Comparison of ENCODE assay signal across 14 mouse cellular contexts in the genomic region with DNA sequence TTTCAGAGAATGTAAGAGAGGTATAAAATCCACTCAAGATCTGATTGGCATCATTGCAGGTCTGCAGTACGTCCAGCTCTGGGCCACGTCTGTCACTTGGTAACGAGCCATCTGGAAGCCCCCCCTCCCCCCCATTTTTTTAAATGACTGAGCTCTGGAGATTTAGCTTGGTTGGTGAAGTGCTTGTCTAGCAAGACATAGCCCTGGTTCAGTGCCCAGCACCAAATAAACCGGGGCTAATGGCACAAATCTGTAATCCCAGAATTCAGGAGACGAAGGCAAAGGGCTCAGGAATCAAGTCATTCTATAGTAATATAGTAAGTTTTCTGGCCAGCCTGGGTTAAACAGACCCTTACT.
DNase-seq lines count a peak whose midpoint lies in the region; ATAC-seq lines count a peak whose summit lies in the region.
"Had no signal": no experiment of that assay in that cellular context is flagged by ENCODE, and none has a peak within 500 bp of the region (broad histone marks: within the 10 kb centered on the region; RNA-seq: fewer than 3 reads in every experiment).

No protein-coding gene starts in this region.

- no peaks in the 10 kb centered on the region for H3K9me3 ChIP-seq in forebrain, embryonic 13.5 days (replicated peaks)
- no peaks in the 10 kb centered on the region for H3K9me3 ChIP-seq in forebrain, embryonic 11.5 days (ENCODE audit: control insufficient read depth, low read length)
- no peaks in the 10 kb centered on the region for H3K9me3 ChIP-seq in hindbrain, embryonic 14.5 days (ENCODE audit: control insufficient read depth, low read length)
- no peaks in the 10 kb centered on the region for H3K9me3 ChIP-seq in hindbrain, embryonic 13.5 days
- no peaks in the 10 kb centered on the region for H3K9me3 ChIP-seq in neural tube, embryonic 13.5 days
- H3K9me3 ChIP-seq: embryonic facial prominence, embryonic 12.5 days had no signal

- H3K9ac ChIP-seq in forebrain, embryonic 13.5 days: no peak overlapping the region
- no peak overlapping the region for H3K9ac ChIP-seq in forebrain, embryonic 11.5 days (ENCODE audit: low read length)
- H3K9ac ChIP-seq in hindbrain, embryonic 14.5 days: no peak overlapping the region
- H3K9ac ChIP-seq in hindbrain, embryonic 13.5 days: no peak overlapping the region
- no peak overlapping the region for H3K9ac ChIP-seq in neural tube, embryonic 13.5 days
- H3K9ac ChIP-seq: embryonic facial prominence, embryonic 12.5 days had no signal

- H3K36me3 ChIP-seq in forebrain, embryonic 13.5 days (ENCODE audit: poor library complexity, severe bottlenecking): no peaks in the 10 kb centered on the region
- no peaks in the 10 kb centered on the region for H3K36me3 ChIP-seq in forebrain, embryonic 11.5 days (ENCODE audit: control insufficient read depth, insufficient read depth, low read length)
- no peaks in the 10 kb centered on the region for H3K36me3 ChIP-seq in hindbrain, embryonic 14.5 days (replicated peaks; ENCODE audit: control insufficient read depth, insufficient read depth)
- no peaks in the 10 kb centered on the region for H3K36me3 ChIP-seq in hindbrain, embryonic 13.5 days
- H3K36me3 ChIP-seq in neural tube, embryonic 13.5 days: no peaks in the 10 kb centered on the region
- H3K36me3 ChIP-seq: embryonic facial prominence, embryonic 12.5 days had no signal

- peak; percentile 42; the same call in 1 of the 2 replicates for ATAC-seq in forebrain, embryonic 13.5 days
- ATAC-seq in forebrain, embryonic 11.5 days (replicated peaks; ENCODE audit: low FRiP score): no peak
- ATAC-seq in hindbrain, embryonic 14.5 days (ENCODE audit: low FRiP score): no peak
- ATAC-seq in hindbrain, embryonic 13.5 days (ENCODE audit: low FRiP score): no peak
- 0 out of 2 replicates have a peak, but pooled peaks have one; percentile 52 for ATAC-seq in neural tube, embryonic 13.5 days (ENCODE audit: low read depth)

- no peaks in the 10 kb centered on the region for H3K27me3 ChIP-seq in forebrain, embryonic 13.5 days
- no peaks in the 10 kb centered on the region for H3K27me3 ChIP-seq in forebrain, embryonic 11.5 days (ENCODE audit: control insufficient read depth, insufficient read depth, low read length)
- no peaks in the 10 kb centered on the region for H3K27me3 ChIP-seq in hindbrain, embryonic 14.5 days (ENCODE audit: control insufficient read depth, insufficient read depth, low read length)
- H3K27me3 ChIP-seq in hindbrain, embryonic 13.5 days: no peaks in the 10 kb centered on the region
- H3K27me3 ChIP-seq in neural tube, embryonic 13.5 days: no peaks in the 10 kb centered on the region
- H3K27me3 ChIP-seq: CH12.LX; embryonic facial prominence, embryonic 12.5 days had no signal

- H3K4me2 ChIP-seq in forebrain, embryonic 13.5 days: no peak overlapping the region
- H3K4me2 ChIP-seq in forebrain, embryonic 11.5 days (ENCODE audit: low read depth, low read length, severe bottlenecking): no peak overlapping the region
- H3K4me2 ChIP-seq in hindbrain, embryonic 14.5 days (replicated peaks): no peak overlapping the region
- no peak overlapping the region for H3K4me2 ChIP-seq in hindbrain, embryonic 13.5 days
- H3K4me2 ChIP-seq in neural tube, embryonic 13.5 days: no peak overlapping the region
- H3K4me2 ChIP-seq: embryonic facial prominence, embryonic 12.5 days had no signal

- WGBS in forebrain, embryonic 13.5 days: 43% methylated on average over 5 of the region's 5 CpGs
- WGBS in forebrain, embryonic 11.5 days: 77% methylated on average over 5 of the region's 5 CpGs
- WGBS in hindbrain, embryonic 14.5 days: 43% methylated on average over 5 of the region's 5 CpGs
- 42% methylated on average over 5 of the region's 5 CpGs for WGBS in hindbrain, embryonic 13.5 days
- WGBS in neural tube, embryonic 13.5 days: 52% methylated on average over 5 of the region's 5 CpGs

- peak overlapping the region; percentile 59 for H3K27ac ChIP-seq in forebrain, embryonic 13.5 days
- no peak overlapping the region for H3K27ac ChIP-seq in forebrain, embryonic 11.5 days (ENCODE audit: low read depth, low read length)
- H3K27ac ChIP-seq in hindbrain, embryonic 14.5 days: peak overlapping the region; percentile 15; the same call in 1 of the 2 replicates
- H3K27ac ChIP-seq in hindbrain, embryonic 13.5 days: no peak overlapping the region
- H3K27ac ChIP-seq in neural tube, embryonic 13.5 days (replicated peaks): no peak overlapping the region
- H3K27ac ChIP-seq: embryonic facial prominence, embryonic 12.5 days; layer of hippocampus, adult 2 months had no signal

- no peak overlapping the region for H3K4me3 ChIP-seq in forebrain, embryonic 13.5 days
- H3K4me3 ChIP-seq in forebrain, embryonic 11.5 days (ENCODE audit: low read depth, low read length): no peak overlapping the region
- no peak overlapping the region for H3K4me3 ChIP-seq in hindbrain, embryonic 14.5 days (replicated peaks; ENCODE audit: low read length)
- no peak overlapping the region for H3K4me3 ChIP-seq in hindbrain, embryonic 13.5 days
- H3K4me3 ChIP-seq in neural tube, embryonic 13.5 days: no peak overlapping the region
- H3K4me3 ChIP-seq: embryonic facial prominence, embryonic 12.5 days; layer of hippocampus, adult 2 months had no signal

- peaks cover 38% of the 10 kb centered on the region for H3K4me1 ChIP-seq in forebrain, embryonic 13.5 days
- H3K4me1 ChIP-seq in forebrain, embryonic 11.5 days (replicated peaks; ENCODE audit: control insufficient read depth, insufficient read depth, low read length): peaks cover 3% of the 10 kb centered on the region; the same call in 1 of the 2 replicates
- H3K4me1 ChIP-seq in hindbrain, embryonic 14.5 days (replicated peaks; ENCODE audit: control insufficient read depth, insufficient read depth, low read length): peaks cover 13% of the 10 kb centered on the region
- H3K4me1 ChIP-seq in hindbrain, embryonic 13.5 days (replicated peaks): peaks cover 36% of the 10 kb centered on the region
- peaks cover 33% of the 10 kb centered on the region for H3K4me1 ChIP-seq in neural tube, embryonic 13.5 days (replicated peaks)

- DNase-seq in forebrain, embryonic 11.5 days (ENCODE audit: low spot score): no peak
- DNase-seq in hindbrain, embryonic 14.5 days (ENCODE audit: low spot score): no peak
- no peak for DNase-seq in neural tube, embryonic 10.5 days (ENCODE audit: extremely low spot score, low spot score)
- no peak for DNase-seq in adrenal gland, postnatal 4 days (ENCODE audit: low spot score in 2 of 2)
- DNase-seq: adrenal gland, adult 8-10 months; kidney, adult 18-20 months; midbrain, embryonic 14.5 days; spleen, adult 18-20 months had no signal

Comparison
In these comparisons a context has a peak if more than half of its experiments do, and no peak if none do; other contexts are left out.
1. ATAC-seq: peak in forebrain, embryonic 13.5 days (single experiment) and neural tube, embryonic 13.5 days (single experiment); none in forebrain, embryonic 11.5 days (single experiment), hindbrain, embryonic 14.5 days (single experiment) and hindbrain, embryonic 13.5 days (single experiment).
2. H3K27ac ChIP-seq: peak in forebrain, embryonic 13.5 days (single experiment) and hindbrain, embryonic 14.5 days (single experiment); none in forebrain, embryonic 11.5 days (single experiment), hindbrain, embryonic 13.5 days (single experiment) and neural tube, embryonic 13.5 days (single experiment).